Mouse (Mus musculus): Measurements from ENCODE around the gene Gm10842.
"Not testable (repeated sequence)": the region's sequence is repeated elsewhere in the genome, so short reads cannot be mapped to it uniquely, and the experiment has no call there.

The Gm10842 gene

GRCm38 (mm10) chr11:105146593-105146992, at the start of gene Gm10842:
Gene Gm10842, plus strand, starts transcription at chr11:105146893.
- no peak for DNase-seq (ENCODE audit: low spot score)

- not testable (repeated sequence) for DNase-seq (ENCODE audit: low spot score)
Measured at GRCm38 (mm10) chr11:105112448-105112847, 34.2 kb upstream of the Gm10842 start.

- DNase-seq (ENCODE audit: low spot score) = no peak
Measured at GRCm38 (mm10) chr11:105117814-105118213, 28.9 kb upstream of the Gm10842 start.

- DNase-seq (ENCODE audit: low spot score) = no peak
Measured at GRCm38 (mm10) chr11:105120551-105121061, 26.1 kb upstream of the Gm10842 start.

- DNase-seq (ENCODE audit: low spot score) = not testable (repeated sequence)
Measured at GRCm38 (mm10) chr11:105121792-105122191, 24.9 kb upstream of the Gm10842 start.

GRCm38 (mm10) chr11:105123986-105124385, 22.7 kb upstream of the Gm10842 start:
- DNase-seq (ENCODE audit: low spot score) = no peak

- peak; percentile 71 for DNase-seq (ENCODE audit: low spot score)
Measured at GRCm38 (mm10) chr11:105125735-105126519, 20.8 kb upstream of the Gm10842 start, which contains the start of gene Mettl2. Gene Mettl2, plus strand, starts transcription at chr11:105126425.

GRCm38 (mm10) chr11:105126520-105127029, 20.1 kb upstream of the Gm10842 start:
- peak; percentile 6 for DNase-seq (ENCODE audit: low spot score)

GRCm38 (mm10) chr11:105135692-105136091, 11.0 kb upstream of the Gm10842 start:
- DNase-seq (ENCODE audit: low spot score) = no peak

- DNase-seq (ENCODE audit: low spot score) = not testable (repeated sequence)
Measured at GRCm38 (mm10) chr11:105137255-105137654, 9.4 kb upstream of the Gm10842 start.

- not testable (repeated sequence) for DNase-seq (ENCODE audit: low spot score)
Measured at GRCm38 (mm10) chr11:105140512-105140911, 6.2 kb upstream of the Gm10842 start.

GRCm38 (mm10) chr11:105141115-105141514, 5.6 kb upstream of the Gm10842 start:
- no peak for DNase-seq (ENCODE audit: low spot score)

- DNase-seq (ENCODE audit: low spot score) = no peak
Measured at GRCm38 (mm10) chr11:105143564-105143963, 3.1 kb upstream of the Gm10842 start.

- no peak for DNase-seq (ENCODE audit: low spot score)
Measured at GRCm38 (mm10) chr11:105144084-105144483, 2.6 kb upstream of the Gm10842 start.

- DNase-seq (ENCODE audit: low spot score) = no peak
Measured at GRCm38 (mm10) chr11:105144508-105145210, 2.0 kb upstream of the Gm10842 start.

GRCm38 (mm10) chr11:105145211-105145610, 1.5 kb upstream of the Gm10842 start:
- DNase-seq (ENCODE audit: low spot score) = no peak

GRCm38 (mm10) chr11:105149353-105149752, 2.7 kb downstream of the Gm10842 start:
- DNase-seq (ENCODE audit: low spot score) = no peak

GRCm38 (mm10) chr11:105149766-105150165, 3.1 kb downstream of the Gm10842 start:
- DNase-seq (ENCODE audit: low spot score) = no peak

- no peak for DNase-seq (ENCODE audit: low spot score)
Measured at GRCm38 (mm10) chr11:105150691-105151090, 4.0 kb downstream of the Gm10842 start.

GRCm38 (mm10) chr11:105151226-105152016, 4.7 kb downstream of the Gm10842 start:
- no peak for DNase-seq (ENCODE audit: low spot score)

- DNase-seq (ENCODE audit: low spot score) = no peak
Measured at GRCm38 (mm10) chr11:105152017-105152300, 5.3 kb downstream of the Gm10842 start.

GRCm38 (mm10) chr11:105152357-105152899, 5.7 kb downstream of the Gm10842 start:
- no peak for DNase-seq (ENCODE audit: low spot score)
